Mouse (Mus musculus) mesoderm, embryonic 11.5 days (tissue): Measurements from ENCODE around the gene Dennd4b.
"Not testable (repeated sequence)": the region's sequence is repeated elsewhere in the genome, so short reads cannot be mapped to it uniquely, and the experiment has no call there.

Source experiments
- DNase-seq: peaks from one replicate; pipeline ENCODE4 v3.0.0-alpha.2; 2012; ENCODE audit warnings: low read depth, low spot score

Dennd4b gene

GRCm38 (mm10) chr3:90279216-90279615, 14.2 kb downstream of the Dennd4b start:
- no peak for DNase-seq

DNA sequence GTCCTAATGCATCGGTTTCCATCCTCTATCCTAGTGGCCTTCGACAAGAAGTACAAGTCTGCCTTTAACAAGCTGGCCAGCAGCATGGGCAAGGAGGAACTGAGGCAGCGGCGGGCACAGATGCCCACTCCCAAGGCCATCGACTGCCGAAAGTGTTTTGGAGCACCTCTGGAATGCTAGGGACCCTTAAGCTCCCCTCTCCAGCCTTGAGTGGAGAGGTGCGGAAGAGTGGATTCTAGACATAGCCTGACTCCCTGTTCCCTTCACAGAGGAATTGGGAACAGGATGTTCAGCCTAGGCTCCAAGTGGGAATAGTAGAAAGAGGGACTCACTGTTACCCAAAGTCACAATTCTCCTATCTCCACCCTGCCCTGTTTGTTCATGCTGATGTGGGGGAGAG, 14.8 kb downstream of the Dennd4b start:
- DNase-seq, result no peak

- DNase-seq, result no peak
Observed at GRCm38 (mm10) chr3:90280708-90281107, 15.7 kb downstream of the Dennd4b start.

DNA sequence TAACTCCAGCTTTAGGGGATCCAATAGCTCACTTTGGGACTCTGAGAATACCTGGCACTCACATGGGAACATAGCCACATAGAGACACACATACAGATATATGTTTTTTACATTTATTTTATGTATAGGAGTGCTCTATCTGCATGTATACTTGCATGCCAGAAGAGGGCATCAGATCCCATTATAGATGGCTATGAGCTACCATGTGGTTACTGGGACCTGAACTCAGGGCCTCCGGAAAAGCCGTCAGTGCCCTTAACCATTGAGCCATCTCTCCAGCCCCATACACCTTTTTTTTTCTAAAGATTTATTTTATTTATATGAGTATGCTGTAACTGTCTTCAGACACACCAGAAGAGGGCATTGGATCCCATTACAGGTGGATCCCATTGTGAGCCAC, 19.2 kb downstream of the Dennd4b start:
- DNase-seq, result no peak

DNA sequence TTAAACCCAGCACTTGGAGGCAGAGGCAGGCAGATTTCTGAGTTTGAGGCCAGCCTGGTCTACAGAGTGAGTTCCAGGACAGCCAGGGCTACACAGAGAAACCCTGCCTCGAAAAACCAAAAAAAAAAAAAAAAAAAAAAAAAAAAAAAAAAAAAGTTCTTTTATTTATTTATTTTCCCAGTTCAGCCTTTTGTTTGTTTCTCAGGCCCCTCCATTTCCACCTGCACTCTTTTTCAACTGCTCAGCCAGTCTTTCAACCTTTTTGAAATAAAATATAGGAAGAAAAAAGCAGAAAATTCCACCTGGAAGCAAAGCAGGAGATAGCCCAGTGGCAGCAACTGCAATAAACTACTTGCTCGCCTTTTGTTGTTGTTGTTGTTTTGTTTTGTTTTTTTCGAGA, 24.4 kb downstream of the Dennd4b start:
- not testable (repeated sequence) for DNase-seq

GRCm38 (mm10) chr3:90290602-90291001, 25.6 kb downstream of the Dennd4b start:
- no peak for DNase-seq

DNA sequence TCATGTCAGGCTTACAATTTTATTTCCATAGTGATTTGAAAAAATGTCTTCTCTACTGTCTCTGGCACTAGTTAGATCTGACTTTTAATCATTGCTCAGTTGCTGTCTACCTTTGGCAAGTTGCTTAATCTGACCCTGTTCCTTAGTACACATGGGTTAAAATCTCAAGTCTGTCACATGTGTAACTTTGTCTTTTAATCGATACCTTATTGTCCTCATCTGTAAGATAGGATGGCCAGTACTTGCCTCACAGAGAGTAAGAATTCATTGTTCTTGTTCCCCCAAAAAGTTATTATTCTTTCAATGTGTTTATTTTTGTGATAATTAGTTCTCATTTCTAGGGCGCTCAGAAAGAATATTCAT, 27.0 kb downstream of the Dennd4b start:
- DNase-seq, result no peak

DNA sequence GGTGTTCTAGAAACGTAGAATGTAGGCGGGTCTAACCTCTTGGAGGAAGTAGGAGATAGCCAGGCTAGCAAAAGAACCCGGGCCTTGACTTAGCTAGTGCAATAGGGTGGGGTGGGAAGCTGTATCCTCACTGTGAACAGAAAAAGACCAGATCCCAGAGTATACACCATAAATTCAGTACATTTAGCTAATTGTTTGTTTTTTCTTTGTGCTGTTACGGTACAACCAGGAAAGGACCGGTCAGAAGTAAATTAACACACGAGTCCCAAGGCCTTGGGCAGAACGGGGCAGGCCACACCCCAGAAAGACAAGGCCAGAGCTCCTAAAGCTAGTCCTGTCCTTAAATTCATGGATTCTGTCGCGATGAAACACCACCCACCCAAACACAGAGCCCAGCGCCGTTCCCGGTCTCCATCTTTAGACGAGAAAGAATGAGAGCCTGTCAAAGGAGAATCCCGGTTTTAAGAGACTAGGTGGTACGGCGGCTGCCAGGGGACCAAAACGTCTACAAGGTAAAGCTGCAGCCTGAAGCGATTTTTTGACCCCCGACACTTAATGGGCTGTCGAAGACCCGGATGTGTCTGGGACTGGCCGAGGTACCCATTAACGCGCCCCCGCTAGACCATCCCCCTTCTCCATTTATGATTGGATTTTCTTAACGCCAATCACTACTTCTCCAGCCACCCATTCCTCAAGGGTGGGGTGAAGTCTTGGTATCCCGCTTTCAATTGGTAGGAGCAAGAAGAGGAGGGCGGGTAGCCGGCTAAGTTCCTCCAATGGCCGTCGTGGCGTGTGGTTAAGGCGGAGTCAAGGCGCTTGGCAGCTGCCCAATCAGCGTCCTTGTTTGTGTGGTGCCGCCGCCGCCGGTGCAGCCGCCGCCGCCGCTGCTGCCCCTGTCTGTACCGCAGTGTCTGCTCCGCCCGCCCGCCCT, 27.6 kb downstream of the Dennd4b start, which contains the start of gene Gatad2b:
Gene Gatad2b, plus strand, starts transcription at position 834 of the 931 bp plus-strand sequence.
- peak; percentile 100 for DNase-seq

- DNase-seq, result peak; percentile 75
Observed at GRCm38 (mm10) chr3:90293352-90294063, 28.5 kb downstream of the Dennd4b start.

DNA sequence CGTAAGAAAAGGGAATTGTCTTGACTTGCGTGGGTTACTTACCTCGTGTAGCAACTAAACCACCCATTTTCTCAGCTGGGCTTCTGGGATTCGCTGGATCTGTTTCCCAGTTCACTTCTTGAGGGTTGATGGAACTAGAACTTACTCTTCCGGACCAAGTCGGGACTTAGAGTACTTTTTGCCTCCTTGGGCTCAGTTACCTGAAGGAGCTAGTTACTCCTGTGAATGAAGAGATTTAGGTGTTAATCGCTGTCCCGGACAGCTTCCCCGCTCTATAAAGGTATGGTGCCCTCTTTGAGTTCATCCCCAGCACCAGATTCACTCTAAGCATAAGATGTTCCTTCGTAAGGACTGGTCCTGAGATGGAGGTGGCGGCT, 29.1 kb downstream of the Dennd4b start:
- peak; percentile 17 for DNase-seq

DNA sequence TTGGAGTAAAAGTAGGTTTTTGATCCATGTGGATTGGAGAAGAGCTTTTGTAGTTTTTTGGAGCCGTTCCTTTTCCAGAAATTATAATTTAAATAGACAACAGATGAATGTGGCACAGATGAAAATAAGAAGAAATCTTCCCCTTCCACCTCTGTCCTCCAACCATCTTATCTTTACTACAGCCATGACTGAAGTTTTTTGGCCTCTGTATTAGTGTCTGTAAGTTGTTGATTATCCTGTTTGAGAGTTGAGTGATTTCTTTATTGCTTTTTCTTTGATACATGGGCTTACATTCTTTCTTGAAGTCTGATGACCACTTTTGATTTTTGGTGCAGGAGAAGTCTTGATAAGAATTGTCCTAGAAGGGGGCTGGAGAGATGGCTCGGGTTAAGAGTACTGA, 29.7 kb downstream of the Dennd4b start:
- DNase-seq, result no peak

GRCm38 (mm10) chr3:90305801-90306200, 40.8 kb downstream of the Dennd4b start:
- DNase-seq, result no peak

DNA sequence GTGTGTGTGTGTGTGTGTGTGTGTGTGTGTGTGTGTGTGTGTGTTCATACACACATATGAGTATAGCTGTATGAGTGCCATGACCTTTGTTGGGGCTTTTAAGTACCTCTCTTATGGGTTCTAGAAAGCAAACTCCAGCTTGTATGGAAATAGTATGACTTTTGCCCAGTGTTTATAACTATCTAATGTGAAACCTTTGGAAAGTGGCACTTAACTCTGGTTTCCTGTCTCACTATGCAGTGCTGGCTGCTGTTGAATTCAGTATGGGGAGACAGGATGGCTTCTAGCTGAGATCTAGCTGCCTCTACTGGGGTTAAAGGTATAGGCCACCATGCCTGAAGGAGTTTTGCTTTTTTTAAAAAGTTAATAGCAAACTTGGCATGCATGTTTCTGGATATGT, 44.6 kb downstream of the Dennd4b start:
- no peak for DNase-seq

GRCm38 (mm10) chr3:90313367-90313766, 48.4 kb downstream of the Dennd4b start:
- DNase-seq, result peak; percentile 11

GRCm38 (mm10) chr3:90314241-90314640, 49.3 kb downstream of the Dennd4b start:
- DNase-seq, result no peak

- DNase-seq, result no peak
Observed at GRCm38 (mm10) chr3:90322289-90322688, 57.3 kb downstream of the Dennd4b start.

GRCm38 (mm10) chr3:90323119-90323518, 58.1 kb downstream of the Dennd4b start:
- DNase-seq, result peak; percentile 64
